Mouse (Mus musculus) right cerebral cortex, postnatal 14 days (tissue): Measurements from ENCODE around the gene Slc35a1.
"Not testable (repeated sequence)": the region's sequence is repeated elsewhere in the genome, so short reads cannot be mapped to it uniquely, and the experiment has no call there.

Experiments
- DNase-seq: peaks from one replicate; pipeline ENCODE4 v3.0.0; 2022

The Slc35a1 gene

GRCm38 (mm10) chr4:34686874-34687567 is at the start of gene Slc35a1:
Slc35a1 (minus strand) TSS chr4:34687438.
- peak; percentile 95 for DNase-seq

GRCm38 (mm10) chr4:34734461-34734860 is 47.2 kb upstream of the Slc35a1 start:
- DNase-seq = no peak

GRCm38 (mm10) chr4:34733415-34733814 is 46.2 kb upstream of the Slc35a1 start:
- DNase-seq = not testable (repeated sequence)

GRCm38 (mm10) chr4:34729851-34730341 is 42.7 kb upstream of the Slc35a1 start, which contains the start of gene Cfap206:
Cfap206 (minus strand) TSS chr4:34730206.
- peak; percentile 55 for DNase-seq

GRCm38 (mm10) chr4:34725710-34726109 is 38.5 kb upstream of the Slc35a1 start:
- not testable (repeated sequence) for DNase-seq

GRCm38 (mm10) chr4:34724306-34724705 is 37.1 kb upstream of the Slc35a1 start:
- no peak for DNase-seq

- no peak for DNase-seq
These were observed 35.9 kb upstream of the Slc35a1 start for GRCm38 (mm10) chr4:34723186-34723585.

GRCm38 (mm10) chr4:34720127-34720895 is 33.1 kb upstream of the Slc35a1 start:
- DNase-seq = no peak

- no peak for DNase-seq
These were observed 32.2 kb upstream of the Slc35a1 start for GRCm38 (mm10) chr4:34719421-34719820.

- no peak for DNase-seq
These were observed 27.8 kb upstream of the Slc35a1 start for GRCm38 (mm10) chr4:34715062-34715461.

GRCm38 (mm10) chr4:34708127-34708526 is 20.9 kb upstream of the Slc35a1 start:
- no peak for DNase-seq

GRCm38 (mm10) chr4:34707248-34707647 is 20.0 kb upstream of the Slc35a1 start:
- DNase-seq = no peak

GRCm38 (mm10) chr4:34703029-34703428 is 15.8 kb upstream of the Slc35a1 start:
- no peak for DNase-seq

- no peak for DNase-seq
These were observed 15.0 kb upstream of the Slc35a1 start for GRCm38 (mm10) chr4:34702231-34702630.

- peak; percentile 52 for DNase-seq
These were observed 14.3 kb upstream of the Slc35a1 start for GRCm38 (mm10) chr4:34701528-34701927.

- no peak for DNase-seq
These were observed 783 bp upstream of the Slc35a1 start for GRCm38 (mm10) chr4:34688021-34688420.

GRCm38 (mm10) chr4:34680530-34680929 is 6.7 kb downstream of the Slc35a1 start:
- no peak for DNase-seq

- no peak for DNase-seq
These were observed 13.5 kb downstream of the Slc35a1 start for GRCm38 (mm10) chr4:34673721-34674120.

- DNase-seq = no peak
These were observed 19.3 kb downstream of the Slc35a1 start for GRCm38 (mm10) chr4:34667923-34668322.

- no peak for DNase-seq
These were observed 25.3 kb downstream of the Slc35a1 start for GRCm38 (mm10) chr4:34661927-34662326.

- DNase-seq = no peak
These were observed 25.7 kb downstream of the Slc35a1 start for GRCm38 (mm10) chr4:34661514-34661913.

- no peak for DNase-seq
These were observed 28.2 kb downstream of the Slc35a1 start for GRCm38 (mm10) chr4:34659012-34659411.

- DNase-seq = no peak
These were observed 31.1 kb downstream of the Slc35a1 start for GRCm38 (mm10) chr4:34656101-34656500.

- DNase-seq = no peak
These were observed 34.1 kb downstream of the Slc35a1 start for GRCm38 (mm10) chr4:34653179-34653578.
